Mouse (Mus musculus) ES-E14 (cell line): Measurements from ENCODE around the gene Zswim7.

Experiments
- CHD2 ChIP-seq: IDR thresholded peaks from 2 replicates; pipeline ENCODE4 v1.6.1; 2014; ENCODE audit warnings: mild to moderate bottlenecking, low read depth, low read length, inconsistent platforms
- MAFK ChIP-seq: IDR thresholded peaks from 2 replicates; pipeline ENCODE4 v1.6.1; 2014; ENCODE audit warnings: mild to moderate bottlenecking, low read depth, low read length, inconsistent platforms; ENCODE audit not compliant: insufficient read depth

DNA sequence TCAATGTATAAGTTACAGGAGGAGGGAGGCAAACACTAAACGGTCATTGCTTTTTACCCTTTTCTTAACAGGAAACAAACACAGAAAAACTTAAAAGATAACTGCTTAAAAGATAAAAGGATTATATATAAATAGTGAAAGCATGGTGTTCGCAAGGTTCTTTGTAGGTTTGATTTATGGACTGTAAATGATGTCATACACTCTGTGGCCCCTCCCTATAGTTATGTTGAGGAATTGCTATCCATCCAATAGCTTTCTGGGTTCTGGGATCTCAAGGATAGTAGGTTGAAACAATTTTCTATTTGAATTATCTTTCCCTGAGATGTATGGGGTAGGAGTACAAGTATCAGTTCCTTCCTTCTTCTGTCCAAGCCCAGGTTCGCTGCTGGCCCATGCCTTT, 38.9 kb upstream of the Zswim7 start:
- TF ChIP-seq MAFK (no peak), CHD2 (no peak)
